Mouse (Mus musculus): Measurements from ENCODE around the gene Acad8.
A peak's percentile ranks its signal among the peaks of the same experiment; 100 is the strongest.

The Acad8 gene

DNA sequence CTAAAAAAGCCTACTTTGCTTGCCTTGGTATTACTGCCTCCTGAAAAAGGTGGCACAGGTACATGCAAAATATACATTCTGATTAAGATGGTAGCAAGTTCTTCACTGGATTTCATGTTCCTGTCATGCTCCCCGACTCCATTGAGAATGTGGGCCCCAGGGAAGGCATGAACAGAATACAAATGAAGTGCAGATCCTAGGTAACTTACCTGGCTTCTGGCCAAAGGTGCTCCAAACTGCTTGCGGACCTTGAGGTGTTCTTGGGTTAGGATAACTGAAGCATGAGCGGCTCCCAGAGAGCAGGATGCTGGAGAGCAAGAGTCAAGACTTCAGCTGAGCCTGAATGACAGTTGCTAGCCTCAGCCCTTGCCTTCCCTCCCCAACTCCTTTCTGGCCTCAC lies 20.6 kb downstream of the Acad8 start:
- DNase-seq, result no peak

DNA sequence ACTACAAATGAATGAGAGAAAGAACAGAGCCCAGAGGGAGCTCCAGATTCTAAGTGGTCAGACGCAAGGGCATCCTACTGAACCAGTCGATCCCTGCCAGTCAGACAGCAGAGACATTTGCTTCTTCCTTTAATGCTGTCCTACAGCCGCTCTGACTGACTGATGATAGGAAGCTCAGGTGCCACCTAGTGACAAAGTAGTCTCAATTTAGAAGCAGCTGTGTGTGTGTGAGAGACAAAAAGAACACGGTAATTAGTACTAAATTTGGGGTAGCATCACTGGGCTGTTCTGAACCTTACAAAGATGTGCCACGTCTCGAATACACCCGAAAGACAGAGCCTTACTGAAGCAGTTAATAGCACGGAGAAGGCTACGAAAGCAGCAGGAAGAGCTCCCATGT lies 21.6 kb downstream of the Acad8 start:
- DNase-seq, result peak; percentile 19

DNA sequence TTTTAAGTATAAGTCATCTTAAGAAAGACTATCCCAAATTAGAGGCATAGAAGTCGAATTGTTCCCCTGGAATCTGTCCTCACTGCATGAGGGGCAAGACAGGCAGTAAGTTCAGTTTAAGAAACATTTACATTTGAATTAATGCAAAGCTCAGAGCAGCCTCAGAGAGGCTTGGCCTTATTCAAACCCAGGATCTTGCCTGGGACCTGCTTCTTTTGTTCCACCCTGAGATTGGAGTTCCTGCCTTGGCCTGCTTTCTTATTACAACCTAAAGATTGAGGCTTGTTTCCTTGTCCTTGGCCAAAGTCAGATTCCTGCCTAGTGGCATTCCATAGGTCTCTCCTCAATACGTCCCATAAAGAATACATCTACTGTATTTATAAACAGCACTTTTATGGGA lies 51.6 kb downstream of the Acad8 start:
- no peak for DNase-seq

DNA sequence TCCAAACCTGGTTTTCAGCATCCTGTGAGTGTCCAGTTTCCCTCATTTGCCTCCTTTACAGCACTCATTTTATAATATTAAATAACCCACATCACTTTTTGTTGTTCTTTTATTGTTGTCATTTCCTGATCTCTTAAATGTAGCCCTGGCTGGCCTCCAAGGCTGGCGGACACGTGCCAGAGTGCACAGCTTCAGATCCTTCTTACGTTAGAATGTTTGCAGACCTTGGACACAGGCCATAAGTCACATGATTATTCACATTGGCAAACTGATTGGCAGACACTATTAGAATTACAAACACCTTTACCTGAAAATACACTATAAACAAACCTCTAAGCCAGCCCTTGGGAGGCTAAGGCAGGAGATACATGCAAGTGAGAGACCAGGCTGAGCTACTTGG lies 75.2 kb downstream of the Acad8 start:
- DNase-seq, result no peak
